In the genomic region with DNA sequence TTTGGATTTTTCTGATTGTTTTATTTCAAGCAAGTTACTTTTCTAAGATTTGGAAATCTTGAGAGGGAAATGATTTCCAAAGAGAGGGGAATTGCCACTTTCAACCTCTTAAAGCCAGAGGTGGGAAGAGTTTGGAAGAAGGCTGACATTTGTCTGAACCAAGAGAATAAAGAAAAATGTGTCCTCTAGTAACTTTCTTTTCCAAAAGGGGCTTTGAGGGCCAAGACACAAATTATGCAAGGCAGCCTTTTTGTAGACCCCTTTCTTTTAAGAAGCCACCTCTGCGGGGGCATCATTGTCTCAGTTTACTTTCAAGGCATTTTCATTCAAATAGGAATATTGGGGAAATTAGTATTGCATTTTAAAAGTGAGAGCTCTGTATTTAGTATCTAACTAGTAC, we compare ENCODE assay signal across 10 mouse cellular contexts. TPM values are rescaled to one million over a fixed set of nuclear protein-coding genes. Genes with fewer than 3 reads are reported as not detected.
DNase-seq lines count a peak whose midpoint lies in the region; ATAC-seq and TF ChIP-seq lines count a peak whose summit lies in the region.
"Had no signal": no experiment of that assay in that cellular context is flagged by ENCODE, and none has a peak within 500 bp of the region (broad histone marks: within the 10 kb centered on the region; RNA-seq: fewer than 3 reads in every experiment).

No protein-coding gene starts in this region.

- no peak overlapping the region for H3K9ac ChIP-seq in heart, adult 2 months (ENCODE audit: low read depth, low read length)
- 0 out of 2 replicates have a peak overlapping the region, but pooled peaks have one; percentile 41 for H3K9ac ChIP-seq in liver, postnatal 0 days (replicated peaks)

- H3K36me3 ChIP-seq in heart, adult 2 months (ENCODE audit: control insufficient read depth, insufficient read depth, low read length) = peaks cover 5% of the 10 kb centered on the region
- peaks cover 37% of the 10 kb centered on the region for H3K36me3 ChIP-seq in hindbrain, embryonic 10.5 days
- no peaks in the 10 kb centered on the region for H3K36me3 ChIP-seq in liver, postnatal 0 days (replicated peaks; ENCODE audit: insufficient read depth, low read length)

- 23% methylated on average over 1 of the region's 1 CpGs for WGBS in heart, adult 2 months
- WGBS in hindbrain, embryonic 10.5 days = 2% methylated on average over 1 of the region's 1 CpGs
- WGBS in liver, postnatal 0 days (ENCODE audit: insufficient replicate concordance) = 4% methylated on average over 1 of the region's 1 CpGs

- H3K4me1 ChIP-seq in heart, adult 2 months (ENCODE audit: control insufficient read depth, insufficient read depth, low read length) = no peaks in the 10 kb centered on the region
- H3K4me1 ChIP-seq in hindbrain, embryonic 10.5 days (replicated peaks) = peaks cover 44% of the 10 kb centered on the region
- peaks cover 13% of the 10 kb centered on the region; the same call in 1 of the 2 replicates for H3K4me1 ChIP-seq in liver, postnatal 0 days (ENCODE audit: insufficient read depth)

- peak overlapping the region; percentile 81 for H3K4me3 ChIP-seq in heart, adult 2 months
- H3K4me3 ChIP-seq in hindbrain, embryonic 10.5 days = peak overlapping the region; percentile 82
- peak overlapping the region; percentile 69 for H3K4me3 ChIP-seq in liver, postnatal 0 days (ENCODE audit: low read depth, low read length)

- H3K27ac ChIP-seq in heart, adult 2 months = peak overlapping the region; percentile 97
- H3K27ac ChIP-seq in hindbrain, embryonic 10.5 days = peak overlapping the region; percentile 100
- no peak overlapping the region for H3K27ac ChIP-seq in liver, postnatal 0 days (ENCODE audit: low read depth)

- H3K9me3 ChIP-seq in hindbrain, embryonic 10.5 days = no peaks in the 10 kb centered on the region
- H3K9me3 ChIP-seq in liver, postnatal 0 days (ENCODE audit: low read length) = no peaks in the 10 kb centered on the region

- peak overlapping the region; percentile 93 for H3K4me2 ChIP-seq in liver, postnatal 0 days (ENCODE audit: low read depth, low read length)

- ATAC-seq in liver, postnatal 0 days = no peak

- intact Hi-C loops in heart, adult 2 months (cut with DNase I) = loop anchor here (5.0 kb wide), 1 partner anchor 865 kb away; no protein-coding TSS in a partner anchor

- no peak for TF ChIP-seq POLR2A in heart, adult 2 months (IDR thresholded peaks at IDR 0.05; ENCODE audit: insufficient read depth, low read depth, low read length)

- no peak for TF ChIP-seq CTCF in heart, adult 2 months (IDR thresholded peaks at IDR 0.05)
- no peak for TF ChIP-seq CTCF in liver, postnatal 0 days (IDR thresholded peaks at IDR 0.05; ENCODE audit: low read depth)

- H3K27me3 ChIP-seq in heart, adult 2 months (ENCODE audit: control insufficient read depth, insufficient read depth, low read length) = no peaks in the 10 kb centered on the region
- H3K27me3 ChIP-seq in hindbrain, embryonic 10.5 days (ENCODE audit: insufficient read depth, poor library complexity, severe bottlenecking) = peaks cover 17% of the 10 kb centered on the region
- H3K27me3 ChIP-seq in liver, postnatal 0 days (ENCODE audit: insufficient read depth, low read length) = peaks cover 15% of the 10 kb centered on the region; the same call in 1 of the 2 replicates

- no peak for TF ChIP-seq EP300 in heart, adult 2 months (IDR thresholded peaks at IDR 0.05; ENCODE audit: insufficient read depth, low read depth, low read length)
- TF ChIP-seq EP300 in liver, postnatal 0 days (IDR thresholded peaks at IDR 0.05; ENCODE audit: low read depth) = no peak

- DNase-seq in heart, adult 2 months = no peak
- DNase-seq in heart, adult 11 months = no peak
- peak; percentile 25 for DNase-seq in NIH3T3 (ENCODE audit: low read depth)
- DNase-seq in hindbrain, embryonic 10.5 days (ENCODE audit: low spot score) = no peak
- no peak for DNase-seq in liver, postnatal 0 days
- DNase-seq in urinary bladder, postnatal 36 days (ENCODE audit: low spot score in 2 of 2) = no peak
- DNase-seq in frontal cortex, adult 2 months (ENCODE audit: extremely low spot score in 1 of 2, low spot score in 1 of 2) = no peak
- DNase-seq in kidney, adult 18-20 months = no peak
- DNase-seq: kidney, adult 11 months; right cerebral cortex, postnatal 25 days had no signal

- no peaks in the 10 kb centered on the region for H3K79me2 ChIP-seq in heart, adult 2 months (replicated peaks; ENCODE audit: control insufficient read depth, insufficient read depth, low read length)

RNA-seq across cellular contexts. Expression of a gene that starts 1.5 kb away (rescaled TPM):
- total RNA-seq in heart, adult 2 months (2021) = 10 to 100 TPM; 29.0 to 31.4 TPM
- polyA plus RNA-seq in heart, adult 2 months (2012; rRNA removed) = 18.2 and 22.6 TPM in 2 replicates
- 92.9 and 123 TPM in 2 replicates for polyA plus RNA-seq in hindbrain, embryonic 10.5 days (2016; fragmentation: Nextera tagmentation; extraction: Ambion mirVana)
- polyA plus RNA-seq in liver, postnatal 0 days (2015; fragmentation: Nextera tagmentation; extraction: Ambion mirVana) = 6.7 TPM in 2 replicates
- polyA plus RNA-seq in frontal cortex, adult 2 months (2012; rRNA removed) = 21.9 and 22.7 TPM in 2 replicates
